Mouse (Mus musculus) T-helper 17 cell (primary cell): Measurements from ENCODE around the gene Pde2a.

Experiments
- in situ Hi-C, 2 experiments: fragments of 300-600 bp; cut with MboI, MseI; formaldehyde crosslinking; loops; 1 replicate in 1 of 2; 2 replicates in 1 of 2; pipeline ENCODE4 v1.15.1; 2025; ENCODE audit warnings: high pct_unique_total_duplicates in 2 of 2

Gene Pde2a

GRCm38 (mm10) chr7:101452669-101453068 lies 31.2 kb downstream of the Pde2a start:
- in situ Hi-C loops = loop anchor here (5.0 kb wide), 1 partner anchor 50 kb away; no protein-coding TSS in a partner anchor

GRCm38 (mm10) chr7:101453296-101453695 lies 31.8 kb downstream of the Pde2a start:
- in situ Hi-C loops = loop anchor here (5.0 kb wide), 1 partner anchor 49 kb away; no protein-coding TSS in a partner anchor

- in situ Hi-C loops = loop anchor here (5.0 kb wide), 1 partner anchor 49 kb away; no protein-coding TSS in a partner anchor
Measured at GRCm38 (mm10) chr7:101453725-101454124, 32.2 kb downstream of the Pde2a start.

- in situ Hi-C loops = loop anchor here (5.0 kb wide), 1 partner anchor 48 kb away; no protein-coding TSS in a partner anchor
Measured at GRCm38 (mm10) chr7:101454479-101454878, 33.0 kb downstream of the Pde2a start.

- in situ Hi-C loops = no loop called here
Measured at GRCm38 (mm10) chr7:101455141-101455540, 33.6 kb downstream of the Pde2a start.

GRCm38 (mm10) chr7:101456318-101456717 lies 34.8 kb downstream of the Pde2a start:
- in situ Hi-C loops = no loop called here

- in situ Hi-C loops = no loop called here
Measured at GRCm38 (mm10) chr7:101456789-101457188, 35.3 kb downstream of the Pde2a start.

- in situ Hi-C loops = no loop called here
Measured at GRCm38 (mm10) chr7:101457283-101457682, 35.8 kb downstream of the Pde2a start.

- in situ Hi-C loops = no loop called here
Measured at GRCm38 (mm10) chr7:101457801-101458200, 36.3 kb downstream of the Pde2a start.

GRCm38 (mm10) chr7:101458278-101458781 lies 36.8 kb downstream of the Pde2a start:
- in situ Hi-C loops = no loop called here

- in situ Hi-C loops = no loop called here
Measured at GRCm38 (mm10) chr7:101459305-101459813, 37.9 kb downstream of the Pde2a start.

- in situ Hi-C loops = no loop called here
Measured at GRCm38 (mm10) chr7:101459923-101460607, 38.6 kb downstream of the Pde2a start.

- in situ Hi-C loops = no loop called here
Measured at GRCm38 (mm10) chr7:101460608-101460957, 39.1 kb downstream of the Pde2a start.

GRCm38 (mm10) chr7:101461571-101461970 lies 40.1 kb downstream of the Pde2a start:
- in situ Hi-C loops = no loop called here

- in situ Hi-C loops = no loop called here
Measured at GRCm38 (mm10) chr7:101462327-101463068, 41.0 kb downstream of the Pde2a start.

- in situ Hi-C loops = no loop called here
Measured at GRCm38 (mm10) chr7:101463665-101464271, 42.3 kb downstream of the Pde2a start.

- in situ Hi-C loops = no loop called here
Measured at GRCm38 (mm10) chr7:101464927-101465326, 43.4 kb downstream of the Pde2a start.

- in situ Hi-C loops = no loop called here
Measured at GRCm38 (mm10) chr7:101465392-101465791, 43.9 kb downstream of the Pde2a start.

GRCm38 (mm10) chr7:101465850-101466580 lies 44.5 kb downstream of the Pde2a start:
- in situ Hi-C loops = no loop called here

GRCm38 (mm10) chr7:101466581-101467081 lies 45.1 kb downstream of the Pde2a start:
- in situ Hi-C loops = no loop called here

GRCm38 (mm10) chr7:101471423-101471822 lies 49.9 kb downstream of the Pde2a start:
- in situ Hi-C loops = no loop called here
